Mouse (Mus musculus): Measurements from ENCODE around the gene Gm10376. TPM values are rescaled to one million over a fixed set of nuclear protein-coding genes. Genes with fewer than 3 reads are reported as not detected.
"Not testable (repeated sequence)": the region's sequence is repeated elsewhere in the genome, so short reads cannot be mapped to it uniquely, and the experiment has no call there.

Gene Gm10376
- total RNA-seq (2021) = not detected
- long read RNA-seq, experiment 1 = 0 reads
- long read RNA-seq, experiment 2 = 0 reads

GRCm38 (mm10) chr14:43015528-43015927 lies at the start of gene Gm10376:
Gm10376 (minus strand) TSS chr14:43015628.
- DNase-seq (ENCODE audit: low spot score in 2 of 2) = not testable (repeated sequence)

DNA sequence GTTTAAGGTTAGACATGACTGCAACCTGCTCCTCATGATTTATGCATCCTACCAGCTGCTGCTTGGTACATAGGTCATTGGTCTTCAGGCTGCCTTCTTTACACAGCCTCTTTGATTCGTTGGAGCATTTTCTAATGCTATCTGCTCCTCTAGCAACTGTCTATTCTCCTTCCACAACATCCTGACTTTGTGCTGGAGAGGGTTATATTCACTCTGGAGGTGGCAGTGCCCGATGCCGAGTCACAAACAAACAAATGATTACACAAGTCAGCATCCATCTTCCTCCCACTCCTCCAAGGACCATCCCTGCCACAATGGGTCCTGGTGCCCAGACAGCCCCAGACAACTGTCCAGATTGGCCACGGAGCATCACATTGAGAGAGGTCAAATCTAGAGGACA lies 44.8 kb upstream of the Gm10376 start:
- not testable (repeated sequence) for DNase-seq (ENCODE audit: low spot score in 2 of 2)

GRCm38 (mm10) chr14:43058063-43058462 lies 42.6 kb upstream of the Gm10376 start:
- DNase-seq (ENCODE audit: low spot score in 2 of 2) = not testable (repeated sequence)

GRCm38 (mm10) chr14:42993524-42993923 lies 21.9 kb downstream of the Gm10376 start, which contains the start of gene Gm8082:
Gm8082 (minus strand) TSS chr14:42993624.
- DNase-seq (ENCODE audit: low spot score in 2 of 2) = not testable (repeated sequence)

Other genes with a start within 250 kb of the Gm10376 start
- gene Gm3015, start 246.8 kb downstream of the Gm10376 start, total RNA-seq (2021) = not detected
- gene Gm10377, start 217.6 kb downstream of the Gm10376 start, total RNA-seq (2021) = not detected
- not detected for gene Gm21977, start 162.2 kb downstream of the Gm10376 start, total RNA-seq (2021)
- gene Gm8082, start 22.0 kb downstream of the Gm10376 start, total RNA-seq (2021) = not detected
- gene Gm8094, start 61.0 kb upstream of the Gm10376 start, total RNA-seq (2021) = not detected
- not detected for gene Gm8104, start 85.0 kb upstream of the Gm10376 start, total RNA-seq (2021)
- not detected for gene Gm7233, start 164.2 kb upstream of the Gm10376 start, total RNA-seq (2021)
- not detected for gene Gm8122, start 219.7 kb upstream of the Gm10376 start, total RNA-seq (2021)
- not detected for gene Gm8126, start 243.0 kb upstream of the Gm10376 start, total RNA-seq (2021)